15 mouse cellular contexts compared by ENCODE assay signal in genomic region chr16:21411779-21412178, GRCm38 (mm10).
"Had no signal": no experiment of that assay in that cellular context is flagged by ENCODE, and none has a peak within 500 bp of the region (broad histone marks: within the 10 kb centered on the region; RNA-seq: fewer than 3 reads in every experiment).

No protein-coding gene starts in this region.

- H3K36me3 ChIP-seq: kidney, embryonic 15.5 days; limb, embryonic 10.5 days; liver, embryonic 12.5 days; lung, embryonic 15.5 days; midbrain, embryonic 13.5 days; neural tube, embryonic 12.5 days had no signal

- H3K27me3 ChIP-seq: kidney, embryonic 15.5 days; liver, embryonic 12.5 days; lung, embryonic 15.5 days; midbrain, embryonic 13.5 days; neural tube, embryonic 12.5 days had no signal

- H3K9me3 ChIP-seq: kidney, embryonic 15.5 days; limb, embryonic 10.5 days; liver, embryonic 12.5 days; lung, embryonic 15.5 days; midbrain, embryonic 13.5 days; neural tube, embryonic 12.5 days had no signal

- H3K27ac ChIP-seq: kidney, embryonic 15.5 days; left cerebral cortex, adult 2 months; limb, embryonic 10.5 days; liver, embryonic 12.5 days; lung, embryonic 15.5 days; midbrain, embryonic 13.5 days; neural tube, embryonic 12.5 days had no signal

- H3K4me3 ChIP-seq: kidney, embryonic 15.5 days; left cerebral cortex, adult 2 months; limb, embryonic 10.5 days; liver, embryonic 12.5 days; lung, embryonic 15.5 days; midbrain, embryonic 13.5 days; neural tube, embryonic 12.5 days had no signal

- DNase-seq: kidney, adult 2 months; kidney, postnatal 14 days; lung, postnatal 14 days; retina, postnatal 1 day; right cerebral cortex, postnatal 4 days; spleen, adult 18-20 months; thymus, adult 18-20 months; thymus, postnatal 36 days had no signal

- H3K4me2 ChIP-seq: kidney, embryonic 15.5 days; liver, embryonic 12.5 days; lung, embryonic 15.5 days; midbrain, embryonic 13.5 days; neural tube, embryonic 12.5 days had no signal

- H3K4me1 ChIP-seq: kidney, embryonic 15.5 days; liver, embryonic 12.5 days; lung, embryonic 15.5 days; midbrain, embryonic 13.5 days; neural tube, embryonic 12.5 days had no signal

- H3K9ac ChIP-seq: kidney, embryonic 15.5 days; liver, embryonic 12.5 days; lung, embryonic 15.5 days; midbrain, embryonic 13.5 days; neural tube, embryonic 12.5 days had no signal
